Mouse (Mus musculus) left cerebral cortex, adult 11 months (tissue): ENCODE measurements around the gene Apopt1.

Experiments used
- DNase-seq: peaks from one replicate; pipeline ENCODE4 v3.0.0; 2022; ENCODE audit warnings: low spot score

The Apopt1 gene

DNA sequence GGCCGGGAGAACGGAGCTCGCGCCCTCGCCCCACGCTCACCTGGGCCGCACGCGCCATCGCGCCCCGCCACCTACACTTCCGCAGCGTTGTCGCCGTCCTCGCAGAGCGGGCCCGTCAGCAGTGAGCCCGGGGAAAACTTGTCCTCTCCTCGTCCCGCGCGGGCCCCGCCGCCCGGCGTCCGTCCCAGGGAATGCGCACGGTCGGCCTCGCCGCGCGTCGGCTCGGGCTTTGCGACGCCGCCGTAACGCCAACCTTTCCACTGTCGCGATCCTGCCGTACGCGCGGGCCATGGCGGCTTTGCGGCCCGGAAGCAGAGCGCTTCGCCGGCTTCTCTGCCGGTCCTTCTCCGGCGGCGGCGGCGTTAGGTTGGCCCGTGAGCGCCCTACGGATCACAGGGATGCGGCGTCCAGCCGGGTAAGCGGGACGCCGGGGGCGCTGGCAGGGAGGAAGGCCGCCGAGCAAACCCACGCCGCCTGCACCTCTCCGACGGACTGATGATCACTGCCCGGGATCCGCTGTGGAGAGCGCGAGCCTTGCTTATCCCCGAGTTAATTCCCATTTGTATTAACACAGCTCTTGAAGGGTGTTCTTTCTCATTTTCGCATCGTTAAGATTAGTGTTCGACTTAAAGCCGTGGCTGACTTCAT is at the start of gene Apopt1, which contains the start of gene Bag5:
Apopt1 (plus strand) TSS at position 258 of the 648 bp plus-strand sequence.
Bag5 (minus strand) TSS at position 254 of the 648 bp plus-strand sequence.
- DNase-seq, result peak; percentile 83

DNA sequence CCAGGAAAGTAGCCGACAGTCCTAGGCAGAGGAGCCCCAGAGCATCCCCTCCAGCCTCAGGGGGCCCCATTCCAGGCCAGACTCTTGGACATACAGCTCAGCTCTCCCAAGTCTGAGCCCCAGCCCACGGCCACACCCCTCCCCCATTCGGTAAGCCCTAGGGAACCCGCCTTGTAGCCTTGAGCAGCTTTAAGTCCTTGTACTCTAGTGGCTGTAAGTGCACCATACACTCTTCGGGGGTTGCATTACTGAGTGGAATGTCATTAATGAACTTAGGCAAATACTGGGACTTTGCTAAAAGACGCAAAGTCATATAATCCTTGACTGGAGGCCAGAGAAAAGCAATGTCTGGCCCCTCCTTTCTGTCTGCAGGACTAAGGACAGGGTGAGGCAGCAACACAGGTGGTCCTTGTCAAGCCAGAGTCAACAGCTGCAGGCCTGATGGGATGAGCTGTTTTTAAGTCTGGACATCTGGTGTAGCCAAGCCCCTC is 48.9 kb upstream of the Apopt1 start:
- no peak for DNase-seq

DNA sequence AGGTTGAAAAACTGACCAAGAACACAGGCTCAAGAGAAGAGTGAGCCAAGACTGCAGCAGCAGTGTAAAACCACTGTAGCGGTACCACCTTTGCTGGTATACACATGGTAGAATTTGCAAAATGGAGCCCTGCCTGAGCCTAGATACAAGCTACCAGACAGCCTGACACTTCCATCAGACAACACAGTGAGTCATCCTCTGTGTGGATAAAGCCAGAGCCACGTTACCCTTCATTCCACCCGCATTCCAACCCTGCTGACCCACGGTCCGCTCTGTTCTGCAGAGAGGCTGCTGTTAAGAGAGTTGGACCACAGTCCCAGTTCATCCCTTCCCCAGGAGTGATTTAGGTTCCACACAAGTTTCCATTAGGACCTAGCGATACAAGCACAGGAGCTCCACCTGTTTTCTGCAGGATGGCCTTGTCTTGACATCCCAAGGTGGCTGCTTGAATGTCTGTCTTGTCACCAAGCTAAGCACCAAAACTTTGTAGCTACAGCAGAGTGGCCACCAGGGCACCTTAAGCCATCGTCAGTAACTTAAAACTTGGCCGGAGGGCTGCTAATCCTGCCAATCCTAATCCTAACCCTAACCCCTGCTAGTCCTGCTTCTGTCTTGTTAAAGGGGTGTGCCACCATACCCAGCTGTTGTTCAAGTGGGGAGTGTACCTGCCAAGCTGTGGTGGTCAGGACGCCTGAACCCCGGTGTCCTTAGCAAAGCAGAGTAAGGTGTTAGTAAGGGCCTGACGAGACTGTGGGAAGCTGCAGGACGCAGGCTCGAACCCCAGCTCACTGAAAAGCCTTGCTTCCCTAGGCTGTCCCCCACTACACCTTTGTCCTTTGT is 47.8 kb upstream of the Apopt1 start:
- DNase-seq, result no peak

DNA sequence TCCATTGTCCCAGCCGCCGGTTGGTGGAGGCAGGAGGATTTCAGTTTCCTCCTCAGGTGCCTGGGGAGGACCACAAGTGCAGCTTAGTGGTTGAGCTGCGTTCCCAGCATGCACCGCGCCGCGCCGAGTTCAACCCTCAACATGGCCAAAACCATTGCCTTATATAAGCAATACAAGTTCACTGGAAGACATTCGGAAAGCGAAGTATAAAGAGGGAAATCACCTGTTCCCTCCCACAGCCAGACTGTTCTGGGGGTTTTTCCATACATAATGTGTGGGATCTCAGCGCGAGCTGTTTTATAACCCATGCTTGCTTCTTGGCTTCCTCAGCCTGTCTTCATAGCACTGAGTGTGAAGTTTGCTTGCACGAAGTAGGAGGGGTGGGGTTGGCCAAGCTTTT is 46.7 kb upstream of the Apopt1 start:
- DNase-seq, result no peak

DNA sequence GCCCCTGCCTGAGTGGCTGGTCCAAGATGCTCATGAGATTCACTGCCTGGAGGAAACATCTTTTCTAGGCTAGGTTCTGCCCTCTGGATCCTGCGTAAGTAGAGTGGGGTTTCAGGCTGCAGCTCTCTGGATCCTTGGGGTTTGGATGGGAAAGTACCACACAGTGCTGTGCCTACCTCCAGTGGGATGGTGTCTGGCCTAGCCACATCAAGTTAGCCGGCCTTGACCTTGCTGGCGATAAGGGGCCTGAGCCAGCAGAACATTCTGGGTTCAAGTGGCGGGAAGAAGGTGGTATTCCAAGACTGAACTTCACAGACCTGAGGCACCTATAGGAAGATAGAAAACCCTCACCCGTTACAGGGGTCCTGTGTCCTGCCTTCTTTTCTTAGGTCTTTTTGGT is 45.6 kb upstream of the Apopt1 start:
- DNase-seq, result no peak

DNA sequence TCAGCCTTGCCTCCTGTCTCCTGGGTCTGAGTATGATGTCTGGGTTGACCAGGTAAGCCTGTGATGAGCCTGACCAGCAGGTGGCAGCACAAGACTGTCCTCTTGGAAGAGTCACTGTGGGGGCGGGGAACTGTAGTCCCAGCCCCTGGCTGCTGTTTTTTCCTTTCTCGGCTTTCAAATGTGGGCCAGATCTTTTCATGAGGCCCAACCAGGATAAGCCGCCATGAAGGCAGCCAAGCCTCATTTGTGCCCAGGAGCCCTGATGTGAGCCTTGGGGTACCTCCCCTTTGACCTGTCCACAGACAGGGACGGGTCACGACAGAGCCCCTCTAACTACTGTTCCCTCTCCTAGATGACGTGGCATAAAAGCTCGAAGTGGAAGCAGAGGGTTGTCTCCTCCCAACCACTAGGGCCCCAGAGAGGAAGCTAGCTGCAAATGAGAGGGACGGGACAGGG is 44.6 kb upstream of the Apopt1 start:
- DNase-seq, result peak; percentile 96

DNA sequence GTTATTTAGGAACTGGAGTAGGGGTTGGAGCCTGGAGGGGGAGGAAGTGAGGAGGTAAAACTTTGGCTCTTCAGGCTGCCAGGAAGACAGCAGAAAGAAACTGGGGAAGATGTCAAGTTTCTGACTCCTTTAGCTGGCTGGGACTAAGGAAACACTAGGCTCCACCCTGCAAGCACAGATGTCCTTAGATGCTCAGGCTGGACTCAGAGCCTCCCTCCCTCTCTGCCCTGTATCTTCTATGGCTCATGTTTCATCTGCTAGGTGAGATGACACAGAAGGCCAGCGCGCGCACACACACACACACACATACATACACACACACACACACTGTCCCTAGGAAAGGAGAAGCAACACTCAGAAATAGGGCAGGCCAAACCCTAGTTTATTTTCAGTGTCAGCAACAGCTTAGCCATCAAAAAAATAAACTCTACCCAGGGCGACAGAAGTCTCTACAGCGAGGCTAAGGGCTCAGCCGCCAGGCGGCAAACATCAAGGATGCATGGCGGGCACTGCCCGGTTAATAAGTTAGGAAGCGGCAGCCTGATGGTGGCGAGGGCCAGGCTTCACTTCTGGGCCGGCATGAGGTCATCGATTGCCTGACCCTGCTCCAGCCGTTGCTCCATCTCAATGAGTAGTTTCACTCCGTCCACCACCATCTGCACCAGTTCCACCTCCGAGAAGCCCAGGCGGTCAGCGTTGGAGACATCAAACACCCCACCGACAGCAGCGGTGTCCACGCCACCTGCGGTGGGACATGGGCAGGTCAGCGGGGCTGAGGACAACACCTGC is 43.9 kb upstream of the Apopt1 start:
- DNase-seq, result no peak

DNA sequence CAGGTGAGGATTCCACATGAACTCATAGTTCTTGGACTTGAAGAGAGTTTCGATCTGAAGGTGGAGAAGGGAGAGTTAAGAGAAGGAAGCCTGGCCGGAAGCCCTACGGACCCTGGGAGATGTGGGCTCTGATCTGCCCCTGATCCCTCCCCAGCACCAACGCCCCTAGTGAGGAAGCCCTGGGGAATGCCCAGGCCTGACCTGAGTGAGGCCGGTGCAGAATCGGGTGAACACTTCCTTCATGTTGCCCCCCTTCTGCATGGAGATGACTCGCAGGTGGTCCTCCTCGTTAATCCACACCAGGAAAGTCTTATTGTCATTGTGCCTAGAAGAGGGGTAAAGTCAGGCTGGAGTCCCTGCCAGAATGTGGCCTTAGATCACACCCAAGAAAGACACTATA is 43.1 kb upstream of the Apopt1 start:
- no peak for DNase-seq

DNA sequence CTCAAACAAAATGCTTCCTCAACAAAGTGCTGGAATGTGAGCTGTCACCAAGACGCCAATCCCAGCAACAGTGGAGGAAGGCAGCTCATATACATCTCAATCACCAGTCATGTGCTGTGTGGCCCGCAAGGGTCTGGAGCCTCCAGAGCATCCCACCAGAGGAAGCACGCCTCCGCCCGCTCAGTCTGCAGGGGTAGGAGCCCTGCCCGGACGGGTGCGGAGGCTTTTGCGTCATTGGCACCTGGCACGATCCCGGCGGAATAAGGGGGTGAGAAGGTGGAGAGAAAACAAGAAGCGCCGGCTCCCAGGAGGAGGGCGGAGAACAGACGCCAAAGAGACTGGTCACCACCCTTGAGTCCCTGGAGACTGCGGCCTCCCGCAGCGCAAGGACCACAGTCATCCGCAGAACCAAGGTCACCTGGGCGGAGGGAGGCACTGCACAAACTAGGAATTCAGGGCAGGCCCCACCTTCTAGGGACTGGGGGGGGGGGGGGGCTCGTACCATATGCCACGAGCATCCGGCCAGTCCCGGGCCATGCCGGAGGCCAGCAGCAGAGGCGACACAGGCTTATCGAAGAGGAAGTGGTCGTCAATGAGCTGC is 42.6 kb upstream of the Apopt1 start:
- DNase-seq, result no peak

DNA sequence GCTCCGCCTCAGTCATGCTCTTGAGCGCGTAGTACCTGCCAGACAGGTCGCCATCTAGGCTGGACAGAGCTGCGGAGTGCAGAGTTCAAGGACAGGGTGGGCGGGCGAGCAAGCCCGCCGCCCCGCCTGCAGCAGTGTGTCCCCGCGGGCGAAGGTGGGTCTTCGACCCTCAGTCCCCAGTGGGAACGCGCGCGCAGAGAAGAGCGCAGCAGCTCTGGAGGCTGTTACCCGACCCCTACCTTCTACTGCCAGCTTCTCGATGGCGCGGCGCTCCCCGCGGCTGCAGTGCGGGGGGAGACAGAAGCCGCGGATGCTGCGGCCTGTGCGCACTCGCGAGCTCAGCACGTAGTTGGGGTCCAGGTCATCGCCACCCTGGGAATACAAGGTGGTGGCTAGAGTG is 42.1 kb upstream of the Apopt1 start:
- no peak for DNase-seq

DNA sequence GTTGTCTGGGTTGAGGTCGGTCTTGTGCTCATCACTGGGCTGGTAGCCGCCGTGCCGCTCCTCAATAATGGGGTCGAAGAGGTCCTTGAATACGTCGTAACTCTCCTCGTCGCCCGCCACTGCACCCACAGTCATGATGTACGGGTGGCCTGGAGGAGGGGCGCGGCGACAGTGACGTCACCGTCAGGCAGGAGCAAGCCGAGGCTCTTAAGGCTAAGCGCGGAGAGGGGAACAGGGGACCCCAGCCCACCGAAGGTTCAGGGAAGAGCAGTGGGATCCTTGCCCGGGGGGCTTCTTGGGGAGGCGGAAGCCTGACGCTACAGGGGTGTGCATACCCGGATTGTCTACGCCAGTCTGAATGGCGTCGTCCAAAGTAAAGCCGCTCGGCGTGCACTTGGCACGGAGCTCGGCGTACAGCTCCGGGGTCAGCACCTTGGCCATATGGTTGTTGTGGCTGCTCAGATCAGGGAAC is 41.6 kb upstream of the Apopt1 start:
- DNase-seq, result no peak

DNA sequence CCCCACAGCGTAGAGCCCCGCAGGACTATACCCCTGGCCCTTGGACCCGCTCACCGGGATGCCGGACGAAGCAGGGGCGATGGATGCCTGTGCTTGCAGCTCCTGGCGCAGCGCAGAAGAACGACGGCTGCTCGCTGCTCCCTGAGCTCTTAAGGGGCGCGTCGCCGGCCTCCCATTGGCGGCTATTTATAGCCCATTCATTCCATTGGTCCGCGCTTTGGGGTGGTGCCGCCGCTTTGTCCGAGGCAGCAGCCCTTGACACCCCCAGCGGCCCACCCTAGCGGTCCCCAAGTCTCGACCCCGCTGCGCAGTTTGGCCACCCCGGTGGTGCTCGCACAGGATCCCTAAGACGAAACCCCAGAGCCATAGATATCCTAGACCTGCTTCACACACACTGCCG is 40.9 kb upstream of the Apopt1 start, which contains the start of gene Ckb:
Ckb (minus strand) TSS at position 163 of the 400 bp plus-strand sequence.
- peak; percentile 90 for DNase-seq

DNA sequence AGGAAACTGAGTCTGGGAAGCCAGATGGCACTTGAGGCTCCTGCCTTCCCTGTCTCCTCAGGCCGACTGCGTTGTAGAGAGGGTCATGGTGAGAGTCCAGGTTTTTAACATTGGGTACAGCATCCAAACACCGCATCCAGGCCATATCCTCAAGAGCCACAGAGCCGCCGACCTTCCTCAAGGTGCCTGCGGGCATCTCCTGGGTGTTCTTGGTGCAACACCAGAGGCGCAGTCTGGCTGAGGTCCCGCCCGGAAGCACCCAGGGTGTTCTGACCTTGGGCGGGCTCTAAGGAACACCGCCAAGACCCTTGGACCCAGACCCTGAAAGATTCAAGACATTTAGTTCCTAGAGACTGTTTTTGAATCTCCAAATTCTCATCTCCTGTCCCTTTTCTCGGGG is 40.5 kb upstream of the Apopt1 start:
- no peak for DNase-seq

DNA sequence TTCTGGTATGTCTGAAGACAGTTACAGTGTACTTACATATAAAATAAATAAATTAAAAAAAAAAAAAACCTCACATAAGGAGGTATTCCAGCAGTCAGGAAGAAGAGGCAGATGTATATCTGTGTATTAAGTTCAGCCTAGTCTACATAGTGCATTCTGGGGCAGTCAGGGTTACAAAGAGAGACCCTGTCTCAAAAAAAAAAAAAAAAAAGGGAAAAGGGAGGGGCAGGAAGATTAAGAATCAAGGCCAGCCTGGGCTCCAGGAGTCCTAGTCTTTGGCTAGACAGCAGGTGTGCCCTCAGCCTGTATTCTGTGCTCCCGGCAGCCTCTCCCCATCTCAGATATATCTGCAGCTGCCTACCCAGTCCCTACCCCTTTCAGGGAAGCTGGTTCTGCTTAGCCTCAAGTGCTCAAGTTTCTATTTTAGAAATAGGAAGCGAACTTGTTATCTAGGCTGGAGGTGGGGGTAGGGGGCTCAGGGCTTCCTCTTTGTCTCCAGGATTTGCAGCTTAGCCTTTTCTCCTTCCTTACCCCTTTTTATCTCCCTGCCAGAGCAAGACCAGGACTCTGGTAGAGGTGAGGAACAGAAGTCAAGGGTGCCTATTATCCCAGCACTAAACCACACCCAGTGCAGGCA is 38.1 kb upstream of the Apopt1 start:
- no peak for DNase-seq

DNA sequence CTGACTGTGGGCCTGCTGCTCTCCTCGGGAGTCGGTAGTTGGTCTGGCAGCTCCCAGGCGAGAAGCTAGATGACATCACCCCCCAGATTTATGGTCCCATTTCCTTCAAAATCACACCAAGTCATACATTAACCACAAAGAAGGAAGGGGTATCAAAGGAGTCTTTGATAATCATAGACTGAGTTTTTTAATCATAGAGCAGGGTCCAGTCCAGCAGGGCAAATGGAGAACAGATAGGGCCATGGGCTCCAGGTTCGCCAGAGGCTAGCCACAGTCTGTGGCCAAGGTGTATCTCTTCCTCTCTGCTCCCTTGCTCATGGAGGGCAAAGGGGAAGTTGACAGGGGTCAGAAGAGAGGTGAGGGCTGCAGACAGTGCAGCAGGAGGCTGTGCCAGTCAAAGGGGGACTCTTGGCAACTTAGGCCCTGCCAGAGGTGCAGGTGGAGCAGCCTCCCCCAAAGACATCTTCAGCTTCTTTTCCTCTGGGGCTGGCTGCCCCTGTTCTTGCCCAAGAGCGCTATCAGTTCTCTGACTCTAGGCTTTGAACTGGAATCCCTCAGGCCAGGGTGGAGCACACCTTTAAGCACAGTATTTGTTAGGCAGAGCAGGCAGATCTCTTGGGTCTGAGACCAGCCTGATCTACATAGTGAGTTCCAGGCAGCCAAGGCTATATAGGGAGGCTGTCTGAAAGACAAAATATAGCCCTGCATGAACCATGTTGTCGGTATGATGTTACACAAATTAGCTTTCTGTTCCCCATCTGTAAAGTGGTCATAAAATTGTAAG is 37.1 kb upstream of the Apopt1 start:
- no peak for DNase-seq

DNA sequence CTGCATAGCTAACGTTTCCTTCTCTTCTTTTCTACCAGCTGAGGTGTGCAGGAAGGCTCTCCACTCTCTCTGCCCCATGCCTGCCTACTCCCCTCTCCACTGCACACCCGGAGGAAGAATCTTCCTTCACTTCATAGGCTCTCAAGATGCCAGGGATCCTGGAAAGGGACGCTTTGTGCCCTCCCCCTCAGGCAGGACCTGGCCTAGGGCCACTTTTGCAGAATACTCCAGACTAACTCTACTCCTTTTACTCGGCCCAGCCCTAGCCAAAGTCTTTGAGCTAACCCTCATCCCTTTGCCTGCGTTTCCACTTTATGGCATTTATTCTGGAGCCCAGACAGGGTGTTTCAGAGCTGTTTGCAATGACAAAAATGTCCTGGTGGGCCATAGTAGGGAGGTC is 35.6 kb upstream of the Apopt1 start:
- no peak for DNase-seq

DNA sequence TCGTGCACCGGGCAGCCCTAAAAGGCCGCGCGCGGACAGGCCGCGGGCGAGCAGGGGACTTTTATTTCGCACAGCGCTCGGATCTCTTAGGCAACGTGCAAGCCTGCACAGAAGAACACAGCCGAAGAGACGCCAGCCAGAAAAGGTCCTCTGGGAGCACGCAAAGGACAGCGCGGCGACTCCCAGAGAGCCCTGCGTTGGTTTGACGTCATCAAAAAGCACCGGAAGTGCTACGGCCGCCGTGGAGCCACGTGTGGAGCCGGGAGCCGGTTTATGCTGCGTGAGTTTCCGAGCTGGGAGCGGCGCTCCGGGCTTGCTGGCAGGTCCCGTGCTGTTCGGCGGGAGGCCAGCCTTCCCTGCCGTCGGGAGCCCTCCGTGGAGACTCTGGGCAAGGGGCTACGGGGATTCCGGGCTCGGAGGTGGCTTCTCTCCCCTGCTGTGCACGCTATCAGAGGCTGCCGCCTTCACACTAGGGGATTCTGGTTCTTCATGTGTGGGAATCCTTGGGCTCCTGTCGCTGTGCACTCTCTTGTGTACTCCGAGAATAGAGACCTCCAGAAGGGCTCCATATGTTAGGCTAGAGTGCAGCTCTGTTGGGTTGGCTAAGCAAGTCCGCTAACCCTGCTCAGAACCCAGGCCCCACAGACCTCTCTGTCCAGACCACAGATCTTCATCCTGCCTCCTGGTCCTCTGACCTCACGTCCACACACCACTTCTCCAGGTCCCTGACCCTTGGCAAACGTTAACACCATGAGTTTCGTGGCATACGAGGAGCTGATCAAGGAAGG is 35.0 kb upstream of the Apopt1 start, which contains the start of gene Trmt61a:
Trmt61a (plus strand) TSS at position 224 of the 788 bp plus-strand sequence.
- DNase-seq, result no peak

DNA sequence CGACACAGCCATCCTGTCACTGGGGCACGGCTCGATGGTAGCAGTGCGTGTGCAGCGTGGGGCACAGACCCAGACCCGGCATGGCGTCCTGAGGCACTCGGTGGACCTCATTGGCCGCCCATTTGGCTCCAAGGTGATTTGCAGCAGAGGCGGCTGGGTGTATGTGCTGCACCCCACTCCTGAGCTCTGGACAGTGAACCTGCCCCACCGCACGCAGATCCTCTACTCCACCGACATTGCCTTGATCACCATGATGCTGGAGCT is 34.5 kb upstream of the Apopt1 start:
- DNase-seq, result no peak

DNA sequence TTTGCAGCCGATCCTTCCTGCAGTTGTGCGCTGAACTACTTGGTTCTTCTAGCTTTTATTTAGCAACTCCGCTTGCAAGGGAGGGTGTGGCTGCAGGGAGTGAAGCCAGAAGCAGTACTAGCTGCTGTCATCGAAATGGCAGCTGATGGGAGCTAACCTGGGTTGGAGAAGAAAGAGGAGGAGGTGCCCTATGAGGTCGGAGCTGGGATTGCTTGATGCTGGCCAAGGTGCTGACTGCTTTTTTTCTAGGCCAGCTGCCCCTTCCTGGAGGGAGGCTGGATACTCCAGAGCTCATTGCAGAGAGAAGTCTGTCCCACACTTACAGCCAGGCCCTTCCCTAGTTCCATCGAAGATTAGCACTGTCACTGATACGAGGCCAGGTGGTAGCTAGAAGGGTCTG is 34.1 kb upstream of the Apopt1 start:
- no peak for DNase-seq

DNA sequence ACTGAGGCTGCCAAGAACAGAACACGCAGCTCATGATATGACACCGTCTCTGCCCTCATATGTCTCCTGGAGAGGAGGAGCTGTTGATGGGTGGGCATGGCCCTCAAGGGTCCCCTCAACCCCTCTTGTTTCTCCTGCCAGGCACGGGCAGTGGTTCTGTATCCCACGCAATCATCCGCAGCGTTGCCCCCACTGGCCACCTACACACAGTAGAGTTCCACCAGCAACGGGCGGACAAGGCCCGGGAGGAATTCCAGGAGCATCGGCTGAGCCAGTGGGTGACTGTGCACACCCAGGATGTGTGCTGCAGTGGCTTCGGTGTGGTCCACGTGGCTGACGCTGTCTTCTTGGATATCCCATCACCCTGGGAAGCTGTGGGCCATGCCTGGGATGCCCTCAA is 32.4 kb upstream of the Apopt1 start:
- DNase-seq, result no peak
